Mouse (Mus musculus): Measurements from ENCODE around the gene Tmem200a.
"Not testable (repeated sequence)": the region's sequence is repeated elsewhere in the genome, so short reads cannot be mapped to it uniquely, and the experiment has no call there.

Gene Tmem200a

DNA sequence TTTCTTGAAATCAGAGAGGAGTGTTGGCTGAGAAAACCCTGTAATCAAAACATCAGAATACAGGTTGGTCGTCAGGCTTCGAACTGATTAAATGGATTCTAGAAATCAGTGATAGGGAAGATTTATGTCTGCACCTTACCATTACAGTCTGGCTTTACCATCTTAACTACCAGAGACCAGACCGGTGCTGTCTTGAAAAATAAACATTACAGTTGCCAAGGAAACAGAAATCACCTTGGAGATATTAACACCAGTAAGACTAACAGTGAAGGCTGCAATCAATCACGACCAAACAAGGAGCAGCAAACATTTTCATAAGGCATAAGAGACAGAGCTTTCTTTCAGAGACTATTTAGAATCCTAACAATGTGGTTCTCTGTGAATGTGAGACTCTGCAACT lies 116.0 kb downstream of the Tmem200a start:
- no peak for DNase-seq (ENCODE audit: low spot score)

DNA sequence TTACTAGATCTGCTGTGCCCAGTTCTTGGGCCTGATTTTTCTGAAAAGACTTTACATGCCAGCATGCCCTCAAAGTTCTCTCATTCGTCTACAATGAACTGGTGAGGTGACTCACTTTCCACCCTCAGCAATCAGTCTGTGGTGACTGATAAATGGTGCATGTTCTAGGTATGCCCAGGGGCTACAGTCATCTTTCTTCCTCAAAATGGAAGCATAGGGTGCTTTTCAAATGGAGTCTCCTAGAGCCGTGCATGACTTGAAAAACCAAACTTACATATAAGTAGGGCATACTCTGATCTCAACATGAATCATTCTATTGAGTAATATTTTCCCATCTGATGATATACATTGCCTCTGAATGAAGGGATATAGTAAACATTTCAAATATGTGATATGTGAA lies 117.8 kb downstream of the Tmem200a start:
- no peak for DNase-seq (ENCODE audit: low spot score)

DNA sequence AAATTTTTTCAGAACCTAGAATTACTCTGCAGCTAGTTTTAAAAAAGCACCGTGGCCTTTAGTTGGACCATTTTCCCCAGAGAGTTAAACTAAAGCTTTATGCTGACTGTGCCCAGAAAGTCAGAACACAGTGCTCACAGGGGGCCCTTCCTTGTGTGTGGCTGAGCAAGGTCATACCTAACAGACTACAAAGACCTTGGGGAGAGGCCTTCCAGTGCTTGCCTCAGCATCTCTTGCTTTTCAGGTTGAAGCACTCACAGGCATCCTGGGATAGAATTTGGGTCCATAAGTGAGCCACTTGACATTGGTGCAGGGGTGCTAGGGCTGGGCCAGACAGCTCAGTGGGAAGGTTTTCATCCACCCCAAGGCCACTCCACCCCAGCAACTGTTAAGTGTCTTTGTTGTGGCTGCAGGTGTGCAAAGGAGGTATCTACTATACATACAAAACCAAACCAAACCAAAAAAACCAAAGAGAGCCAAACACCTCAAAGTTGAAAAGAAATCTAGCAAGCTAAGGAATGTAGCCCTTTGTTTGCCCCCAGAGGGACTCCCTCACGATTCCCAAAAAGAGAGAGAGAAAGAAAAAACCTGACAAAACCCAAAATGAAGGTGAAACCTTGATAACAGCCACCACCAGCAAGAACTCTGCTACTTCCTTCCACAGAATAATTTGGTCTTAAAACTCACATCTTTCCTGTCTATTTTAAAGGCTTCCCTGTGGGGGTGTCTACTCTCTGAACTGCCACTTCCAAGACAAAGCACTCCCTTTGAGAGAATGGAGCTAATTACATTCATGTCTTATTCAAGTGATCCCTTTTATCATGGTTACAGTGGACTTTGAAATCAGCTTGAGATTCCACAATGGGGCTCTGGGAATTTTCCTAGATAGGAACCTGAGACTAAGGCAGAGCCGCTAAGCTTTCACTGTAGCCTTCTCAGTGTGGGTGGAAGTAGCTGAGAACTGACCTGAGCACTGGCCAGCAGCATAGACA lies 119.8 kb downstream of the Tmem200a start:
- no peak for DNase-seq (ENCODE audit: low spot score)

DNA sequence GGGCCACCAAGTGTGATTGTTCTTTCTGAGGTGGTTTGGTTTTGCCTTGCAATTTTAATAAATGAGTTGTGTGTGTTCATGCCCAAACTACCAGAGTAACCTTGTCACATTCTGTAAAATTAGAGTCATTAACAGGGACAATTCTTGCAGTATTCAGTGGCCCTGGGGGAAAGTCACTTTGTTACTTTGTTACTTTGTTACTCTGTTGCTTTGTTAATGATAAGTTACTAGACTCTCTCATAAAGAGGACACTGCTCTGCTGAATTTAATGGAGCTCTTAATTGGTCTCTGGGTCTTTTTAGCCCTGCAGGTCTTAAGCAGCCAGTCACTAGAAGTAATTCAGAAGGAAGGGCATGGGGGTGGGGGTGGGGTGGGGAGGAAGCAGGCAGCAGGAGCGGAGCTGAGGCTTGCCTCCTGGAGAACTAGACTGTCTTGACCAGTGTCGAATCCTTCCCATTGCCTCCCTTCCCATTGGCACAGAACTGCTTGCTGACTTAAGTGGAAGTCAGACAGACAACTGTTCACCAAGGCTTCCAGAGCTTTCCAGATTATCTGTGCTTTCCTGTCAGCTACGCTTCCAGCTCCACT lies 124.1 kb downstream of the Tmem200a start:
- DNase-seq (ENCODE audit: low spot score), result no peak

DNA sequence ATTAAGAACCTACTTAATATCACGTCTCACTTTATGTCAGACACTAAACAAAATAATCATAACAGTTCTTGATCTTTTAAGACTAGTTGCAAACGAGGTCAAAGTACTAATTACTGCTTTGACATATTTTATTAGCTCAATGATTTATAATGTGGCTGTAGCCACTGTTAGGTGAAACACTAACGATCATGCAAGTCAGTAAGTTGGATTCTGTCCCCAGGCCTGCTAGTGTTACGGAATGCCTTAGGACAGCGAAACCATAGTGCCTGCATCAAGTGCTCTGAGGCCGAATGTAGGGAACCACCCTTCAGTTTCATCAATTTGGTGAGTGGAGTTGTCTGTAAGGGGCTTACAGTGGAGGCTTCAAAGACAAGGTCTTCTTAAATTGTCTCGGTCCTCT lies 126.0 kb downstream of the Tmem200a start:
- DNase-seq (ENCODE audit: low spot score), result no peak

DNA sequence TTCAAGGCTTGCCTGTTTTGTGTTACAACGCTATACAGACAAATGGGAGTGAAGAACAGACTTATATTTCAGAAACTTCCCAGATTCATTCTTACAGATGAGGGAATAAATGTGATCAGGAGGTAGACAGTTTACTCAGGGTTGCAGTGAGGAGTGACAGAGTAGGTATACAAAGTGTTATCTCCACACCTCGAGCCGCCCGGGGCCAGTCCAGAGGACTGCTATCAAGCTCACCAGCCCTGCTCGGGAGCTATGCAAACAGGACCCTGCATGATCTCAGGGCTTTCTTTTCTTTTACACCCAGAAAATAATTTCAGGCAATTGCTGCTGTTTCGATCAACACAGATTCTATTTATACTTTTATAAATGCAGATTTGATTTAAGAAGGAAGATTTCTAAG lies 126.7 kb downstream of the Tmem200a start:
- DNase-seq (ENCODE audit: low spot score), result no peak

DNA sequence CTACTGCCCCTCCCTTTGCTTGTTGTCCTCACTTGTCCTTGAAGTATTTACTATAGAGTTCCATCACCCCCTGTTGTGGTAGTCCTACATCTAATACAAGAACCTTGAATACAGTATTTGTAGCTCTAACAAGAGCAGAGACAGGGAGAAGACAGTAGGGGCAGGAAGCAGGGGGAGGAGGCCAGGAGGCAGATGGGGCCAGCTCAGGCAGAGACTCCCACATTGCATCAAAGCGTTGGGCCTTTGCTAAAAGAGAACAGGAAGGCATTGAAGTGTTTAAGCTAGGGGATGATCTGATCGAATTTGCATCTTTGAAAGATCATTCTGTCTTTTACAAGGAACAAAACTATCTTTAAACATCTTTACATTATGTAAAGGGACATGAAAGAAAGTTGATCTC lies 133.0 kb downstream of the Tmem200a start:
- no peak for DNase-seq (ENCODE audit: low spot score)

DNA sequence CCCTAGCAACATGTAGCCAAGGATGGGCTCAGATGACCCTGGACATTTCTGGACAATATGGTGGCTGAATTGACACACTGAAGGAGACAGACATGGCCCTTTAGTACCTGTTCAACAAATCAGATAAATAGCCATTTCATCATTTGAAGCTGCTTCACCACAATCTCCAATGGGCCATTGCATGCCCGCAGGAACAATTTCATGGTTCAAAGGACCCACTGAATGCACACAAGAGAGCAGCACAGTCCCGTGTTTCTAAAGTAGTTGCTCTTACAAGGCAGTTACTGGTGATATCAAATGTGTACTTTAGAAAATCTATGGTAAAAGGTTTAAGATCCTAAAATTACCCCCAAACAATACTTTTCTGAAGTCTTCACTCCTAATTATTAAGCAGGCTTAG lies 134.2 kb downstream of the Tmem200a start:
- DNase-seq (ENCODE audit: low spot score), result no peak

DNA sequence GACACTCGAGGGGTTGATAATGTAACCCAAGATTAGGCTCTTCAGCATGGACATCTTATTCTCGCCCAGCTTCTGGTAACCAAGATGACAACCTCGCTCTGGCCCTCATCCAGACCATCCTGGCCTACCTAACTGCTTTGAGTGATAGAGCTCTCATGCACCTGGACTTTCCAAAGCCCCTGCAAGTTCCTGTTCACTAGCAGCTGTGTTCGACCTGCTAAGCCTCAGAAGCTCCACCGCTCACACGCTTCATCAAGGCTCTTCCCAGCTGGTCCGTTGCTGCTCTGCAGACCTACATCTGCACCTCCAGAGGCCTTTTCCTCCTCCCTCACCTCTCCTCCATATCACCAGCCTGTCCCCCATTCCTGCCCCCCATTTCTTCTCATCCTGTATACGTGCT lies 147.1 kb downstream of the Tmem200a start:
- DNase-seq (ENCODE audit: low spot score), result no peak

DNA sequence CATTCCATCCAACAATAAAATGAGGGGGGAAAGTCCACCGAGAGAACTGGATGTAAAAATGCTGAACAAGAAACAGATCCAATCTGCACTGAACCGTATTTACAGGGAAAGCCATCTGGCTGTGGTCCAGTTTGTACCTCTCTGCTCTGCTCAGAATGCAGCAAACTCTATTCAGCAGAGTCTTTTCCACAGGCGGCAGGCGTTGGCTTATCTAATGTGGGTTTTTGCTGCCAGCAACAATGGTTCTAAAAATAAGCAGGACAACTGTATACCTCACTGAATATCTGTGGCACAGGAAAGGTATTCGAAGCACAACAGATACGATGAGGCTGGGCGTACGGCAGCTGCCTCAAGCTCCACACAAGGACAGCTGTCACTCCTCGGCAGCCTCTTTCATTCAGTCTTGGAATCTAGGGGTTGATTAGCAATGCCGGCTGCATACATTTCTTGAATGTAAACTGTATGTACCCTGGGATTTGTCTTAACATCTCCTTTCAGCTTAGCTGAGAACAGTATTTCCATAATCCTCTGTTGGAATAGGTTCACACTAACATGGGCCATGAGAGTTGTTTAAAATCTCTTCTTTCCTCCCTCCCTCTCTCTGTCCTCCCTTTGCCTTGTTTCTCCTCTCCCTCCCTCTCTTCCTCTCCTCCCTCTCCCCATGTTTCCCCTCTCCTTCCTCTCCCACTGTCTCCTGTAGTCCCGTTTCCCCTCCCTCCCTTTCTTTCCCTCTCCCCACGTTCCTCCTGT lies 149.3 kb downstream of the Tmem200a start:
- no peak for DNase-seq (ENCODE audit: low spot score)

DNA sequence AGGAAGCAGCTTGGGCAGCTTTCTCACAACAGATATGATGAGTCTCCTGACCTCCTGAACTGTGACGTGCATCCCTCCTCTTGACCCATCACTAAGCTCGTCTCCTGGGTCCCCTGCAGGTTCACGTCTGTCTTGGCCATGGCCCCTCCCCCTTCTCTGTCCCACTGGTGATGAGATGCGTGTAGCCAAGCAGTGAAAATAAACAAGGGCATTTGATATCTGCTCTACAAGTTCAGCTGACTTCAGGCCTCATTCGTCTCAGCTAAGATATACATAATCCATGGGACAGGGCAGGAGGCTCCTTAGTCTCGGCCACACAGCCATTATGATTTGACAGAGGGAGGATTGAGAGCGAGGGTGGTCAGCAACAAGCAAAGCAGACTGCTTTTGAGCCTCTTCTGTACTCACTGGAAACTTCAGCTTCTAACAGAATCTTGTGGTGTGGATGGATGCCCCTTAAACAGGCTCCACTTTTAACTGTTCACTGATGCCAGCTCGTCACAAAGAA lies 149.9 kb downstream of the Tmem200a start:
- DNase-seq (ENCODE audit: low spot score), result peak; percentile 71

DNA sequence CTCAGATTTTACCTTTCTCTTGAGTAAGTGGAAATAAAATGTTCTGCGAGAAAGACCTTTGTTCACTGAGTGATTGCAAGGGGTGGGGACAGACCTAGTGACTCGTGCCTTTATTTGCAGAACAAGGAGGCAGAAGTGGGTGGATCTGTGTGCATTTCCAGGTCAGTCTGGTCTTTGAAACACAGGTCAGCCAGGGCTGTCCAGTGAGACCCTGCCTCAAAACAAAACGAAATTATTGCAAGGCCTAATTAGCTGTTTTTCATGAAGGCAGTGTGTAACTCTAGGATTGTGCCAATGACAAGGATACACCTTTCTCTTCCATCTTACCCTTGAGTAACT lies 150.4 kb downstream of the Tmem200a start:
- peak; percentile 77 for DNase-seq (ENCODE audit: low spot score)

DNA sequence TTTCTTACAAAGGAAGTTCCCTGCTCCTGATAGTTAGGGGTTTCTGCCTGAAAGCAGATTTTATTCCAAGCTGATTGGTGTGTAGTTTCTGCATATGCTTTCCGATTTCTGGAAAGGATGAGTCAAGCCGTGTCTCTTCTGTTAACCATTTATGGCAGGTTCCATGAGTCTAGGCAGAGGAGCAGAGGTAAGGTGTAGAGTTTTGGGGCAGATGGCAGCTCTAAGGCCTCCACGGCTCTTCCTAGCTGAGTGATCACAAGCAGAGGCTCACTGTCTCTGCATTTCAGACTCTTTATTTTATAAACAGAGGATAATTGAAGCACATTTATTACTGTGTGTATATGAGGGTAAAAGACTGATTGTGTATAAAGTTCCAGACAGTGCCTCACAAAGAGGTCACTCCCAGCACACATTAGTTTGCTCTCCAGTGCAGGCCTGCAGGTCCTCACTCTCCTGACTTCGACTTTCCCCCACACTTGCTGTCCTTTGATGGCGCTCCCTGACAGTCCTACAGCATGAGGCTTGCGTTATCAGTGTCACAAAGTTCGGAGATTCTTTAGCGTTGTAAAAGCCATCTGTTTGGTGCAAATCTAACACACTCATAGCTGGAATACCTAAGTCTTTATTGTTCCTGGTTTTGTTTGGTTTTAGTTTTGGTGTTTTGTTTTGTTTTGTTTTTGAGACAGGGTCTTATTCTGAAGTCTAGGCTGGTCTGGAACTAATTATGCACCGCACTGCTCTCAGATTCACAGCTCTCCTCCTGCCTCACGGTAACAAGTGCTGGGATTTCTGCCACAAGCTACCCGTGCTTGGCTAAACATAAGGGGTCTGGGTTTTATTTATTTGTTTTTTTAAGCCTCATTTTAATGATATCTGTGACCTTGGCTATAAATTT lies 151.1 kb downstream of the Tmem200a start:
- DNase-seq (ENCODE audit: low spot score), result peak; percentile 59

DNA sequence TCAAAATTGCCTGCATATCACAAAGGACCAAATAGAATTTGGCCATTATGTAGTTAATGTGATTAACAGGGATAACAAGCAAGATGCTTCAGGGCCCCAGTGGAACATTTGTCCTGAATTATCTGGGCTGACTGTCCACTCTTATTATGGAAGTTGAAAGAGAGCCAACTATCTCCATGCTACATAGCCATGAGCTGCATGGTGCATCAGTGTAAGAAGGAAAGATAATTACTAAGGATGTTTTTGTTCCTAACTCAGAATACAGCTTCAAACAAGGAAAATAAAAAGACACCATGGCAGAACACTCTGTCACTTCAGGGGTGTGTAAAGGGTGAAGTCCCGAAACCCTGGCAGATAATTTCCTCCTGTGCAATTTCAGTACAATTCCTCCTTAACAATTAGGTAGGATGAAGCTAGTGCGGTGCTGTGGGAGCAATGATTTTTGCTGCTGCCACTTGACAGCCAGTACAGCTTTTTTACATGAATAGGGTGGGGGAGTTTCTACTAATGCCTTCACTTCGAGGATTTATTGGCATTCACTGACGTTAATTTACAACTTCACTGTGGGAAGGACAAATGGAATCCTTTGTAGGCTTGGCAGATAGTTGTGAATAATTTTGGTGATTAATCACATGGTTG lies 158.1 kb downstream of the Tmem200a start:
- no peak for DNase-seq (ENCODE audit: low spot score)

DNA sequence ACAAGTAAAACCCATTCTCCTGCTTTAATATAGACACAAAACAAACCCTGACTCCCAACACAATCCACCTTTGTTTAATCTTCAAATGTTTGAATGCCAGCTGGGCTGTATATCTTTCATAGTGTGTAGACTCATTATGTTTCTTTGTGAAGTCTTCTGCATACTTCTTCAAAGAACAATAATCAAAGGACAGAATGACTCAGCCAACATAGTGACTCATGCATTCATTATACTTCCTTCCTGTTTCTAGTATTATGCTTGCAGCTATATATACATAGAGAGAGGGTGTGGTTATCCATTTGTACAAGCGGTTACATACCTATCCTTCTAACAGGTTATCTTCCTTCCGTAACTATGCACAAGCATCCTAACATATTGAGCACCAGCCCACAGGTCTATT lies 160.7 kb downstream of the Tmem200a start:
- no peak for DNase-seq (ENCODE audit: low spot score)

DNA sequence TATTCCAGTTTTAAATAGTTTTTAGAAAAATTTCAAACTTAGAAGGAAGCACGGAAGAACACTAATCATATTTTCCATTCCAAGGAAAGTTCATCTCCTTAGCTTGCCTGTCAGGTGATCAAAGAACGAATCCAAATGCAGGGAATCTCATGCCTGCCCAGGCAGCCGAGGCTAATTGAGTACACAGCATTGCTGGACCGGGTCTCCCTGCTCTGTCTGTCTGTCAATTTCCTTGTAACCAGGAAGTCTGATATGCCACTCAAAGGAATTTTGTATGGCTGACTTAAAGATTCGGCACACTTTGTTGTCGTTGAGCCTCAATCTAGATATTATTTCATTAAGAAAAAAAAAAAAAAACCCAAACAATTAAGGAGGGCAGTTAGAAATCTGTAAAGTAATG lies 168.6 kb downstream of the Tmem200a start:
- DNase-seq (ENCODE audit: low spot score), result no peak

DNA sequence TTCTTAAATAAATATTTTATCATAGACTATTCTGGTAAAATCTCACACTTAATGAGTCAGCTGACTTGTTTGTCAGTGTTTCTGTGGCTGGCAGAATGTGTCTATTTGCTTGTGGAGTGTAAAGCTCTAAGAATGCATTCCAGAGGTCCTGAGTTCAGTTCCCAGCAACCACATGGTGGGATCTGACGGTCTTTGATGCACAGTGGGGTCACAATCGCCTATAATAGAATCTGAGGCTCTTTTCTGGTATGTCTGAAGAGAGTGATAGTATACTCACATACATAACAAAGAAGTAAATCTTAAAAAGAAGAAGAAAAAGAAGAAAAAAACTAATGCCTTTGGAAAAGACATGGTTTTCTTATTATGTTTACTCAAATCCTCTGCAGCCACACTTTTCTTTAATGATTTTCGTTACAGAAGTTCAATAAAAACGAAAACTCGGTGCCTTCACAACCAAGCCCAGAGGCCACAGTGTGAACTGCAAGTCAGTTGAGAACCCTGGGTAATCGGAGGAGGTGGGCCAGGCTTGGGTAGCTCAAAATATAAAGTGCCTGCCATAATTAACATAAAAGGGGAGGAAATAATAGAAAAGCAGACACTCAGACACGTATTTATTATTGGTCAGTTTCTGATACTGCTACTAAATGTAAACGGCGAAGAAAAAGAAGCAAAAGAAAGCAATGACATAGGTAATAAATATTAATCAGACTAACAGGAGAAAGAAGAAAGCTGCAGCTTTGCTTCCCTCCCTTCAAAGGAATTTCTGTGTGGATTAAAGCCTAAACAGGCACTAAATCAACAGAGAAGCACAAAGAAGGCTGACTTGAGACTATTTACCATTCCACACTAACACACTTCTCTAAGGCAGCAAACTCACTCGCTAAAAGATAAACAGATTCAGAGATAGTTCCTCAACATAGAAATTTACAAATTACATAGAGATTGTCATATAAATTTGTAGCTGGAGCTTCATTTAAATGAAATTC lies 170.5 kb downstream of the Tmem200a start:
- no peak for DNase-seq (ENCODE audit: low spot score)

DNA sequence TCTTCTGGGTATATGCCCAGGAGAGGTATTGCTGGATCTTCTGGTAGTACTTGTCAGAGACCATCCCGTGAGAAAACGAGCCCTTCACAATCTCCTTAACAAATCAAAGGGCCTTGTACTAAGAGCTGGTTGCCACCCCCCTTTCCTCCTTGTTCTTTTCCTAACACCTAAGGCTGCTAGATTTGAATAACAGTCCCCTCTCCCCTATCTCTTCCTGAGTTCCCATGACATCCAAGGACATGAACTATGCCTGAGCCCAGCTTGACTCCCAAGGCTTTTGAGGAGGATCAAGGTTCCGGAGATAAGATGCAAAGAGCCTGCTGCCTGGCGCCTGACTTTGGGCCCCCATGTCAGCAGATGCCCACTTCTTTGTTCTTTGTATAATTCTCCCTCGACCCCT lies 184.7 kb downstream of the Tmem200a start:
- DNase-seq (ENCODE audit: low spot score), result not testable (repeated sequence)

DNA sequence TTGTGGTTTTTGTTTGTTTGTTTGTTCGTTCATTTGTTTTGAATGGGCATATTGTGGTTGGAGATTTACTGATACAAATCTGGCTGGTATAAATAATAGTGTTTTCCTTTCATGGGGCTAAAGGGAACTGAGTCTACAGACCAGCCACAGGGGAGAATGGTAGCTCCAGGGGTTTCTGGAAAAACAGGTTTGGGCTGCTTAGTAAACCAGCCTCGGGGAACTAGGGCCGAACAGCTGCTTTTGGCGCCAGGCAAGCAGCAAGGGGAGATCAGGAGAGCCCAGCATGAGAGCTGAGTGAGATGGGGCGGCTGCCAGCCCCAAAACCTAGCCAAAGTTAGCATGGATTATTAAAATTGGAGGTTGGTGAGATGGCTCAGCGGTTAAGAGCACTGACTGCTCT lies 191.6 kb downstream of the Tmem200a start:
- no peak for DNase-seq (ENCODE audit: low spot score)

DNA sequence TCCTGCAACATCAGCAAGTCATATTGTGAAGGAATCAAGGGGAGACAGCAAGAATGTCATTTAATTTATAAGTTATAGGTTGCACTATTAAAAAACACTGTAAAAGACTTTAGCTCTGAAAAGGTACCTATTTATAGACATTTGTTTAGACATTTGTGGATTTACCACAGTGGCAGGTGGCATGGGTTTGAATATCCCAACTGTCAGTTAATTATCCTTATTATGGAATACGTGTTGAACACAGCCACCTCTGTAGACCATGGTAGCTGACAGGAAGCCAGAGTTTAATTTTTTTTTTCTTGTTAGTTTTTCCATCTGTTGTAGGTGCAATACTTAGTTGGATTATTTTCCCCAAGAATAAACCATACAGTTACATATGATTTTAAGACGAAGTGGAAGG lies 194.3 kb downstream of the Tmem200a start:
- DNase-seq (ENCODE audit: low spot score), result no peak
